Mouse (Mus musculus): ENCODE data around the gene Slk.
"Not testable (repeated sequence)": the region's sequence is repeated elsewhere in the genome, so short reads cannot be mapped to it uniquely, and the experiment has no call there.

The Slk gene

DNA sequence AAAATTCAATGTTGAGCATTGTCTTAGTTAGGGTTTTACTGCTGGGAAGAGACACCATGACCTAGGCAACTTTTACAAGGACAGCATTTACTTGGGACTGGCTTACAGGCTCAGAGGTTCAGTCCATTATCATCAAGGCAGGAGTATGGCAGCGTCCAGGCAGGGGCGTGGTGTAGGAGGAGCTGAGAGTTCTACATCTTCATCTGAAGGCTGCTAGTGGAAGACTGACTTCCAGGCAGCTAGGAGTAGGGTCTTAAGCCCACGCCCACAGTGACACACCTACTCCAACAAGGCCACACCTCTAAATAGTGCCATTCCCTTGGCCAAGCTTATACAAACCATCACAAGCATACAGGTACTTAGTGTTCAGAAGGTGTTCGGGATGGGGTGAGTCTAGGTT is 7.5 kb upstream of the Slk start:
- DNase-seq = not testable (repeated sequence)

DNA sequence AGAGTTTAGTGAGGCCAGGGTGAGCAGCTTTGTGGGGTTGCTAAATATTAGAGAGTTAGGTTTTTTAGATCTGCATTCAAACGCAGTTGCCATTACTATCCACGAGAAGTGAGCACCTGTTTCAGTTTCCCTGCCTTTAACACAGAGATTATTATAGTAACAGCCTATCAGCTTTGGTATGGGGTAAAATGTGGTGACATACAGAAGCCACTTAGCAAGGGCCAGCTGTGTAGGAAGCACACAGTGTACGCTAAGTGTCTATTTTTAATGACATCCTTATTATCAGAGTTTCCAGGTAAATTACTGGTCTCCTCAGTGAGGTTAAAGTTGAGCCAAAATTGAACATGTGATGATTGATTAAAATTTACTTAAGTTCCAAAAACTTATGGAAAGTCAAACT is 5.8 kb upstream of the Slk start:
- no peak for DNase-seq

GRCm38 (mm10) chr19:47578581-47579224 is 775 bp upstream of the Slk start:
- peak in 1 of 2 experiments; percentile 24 for DNase-seq

DNA sequence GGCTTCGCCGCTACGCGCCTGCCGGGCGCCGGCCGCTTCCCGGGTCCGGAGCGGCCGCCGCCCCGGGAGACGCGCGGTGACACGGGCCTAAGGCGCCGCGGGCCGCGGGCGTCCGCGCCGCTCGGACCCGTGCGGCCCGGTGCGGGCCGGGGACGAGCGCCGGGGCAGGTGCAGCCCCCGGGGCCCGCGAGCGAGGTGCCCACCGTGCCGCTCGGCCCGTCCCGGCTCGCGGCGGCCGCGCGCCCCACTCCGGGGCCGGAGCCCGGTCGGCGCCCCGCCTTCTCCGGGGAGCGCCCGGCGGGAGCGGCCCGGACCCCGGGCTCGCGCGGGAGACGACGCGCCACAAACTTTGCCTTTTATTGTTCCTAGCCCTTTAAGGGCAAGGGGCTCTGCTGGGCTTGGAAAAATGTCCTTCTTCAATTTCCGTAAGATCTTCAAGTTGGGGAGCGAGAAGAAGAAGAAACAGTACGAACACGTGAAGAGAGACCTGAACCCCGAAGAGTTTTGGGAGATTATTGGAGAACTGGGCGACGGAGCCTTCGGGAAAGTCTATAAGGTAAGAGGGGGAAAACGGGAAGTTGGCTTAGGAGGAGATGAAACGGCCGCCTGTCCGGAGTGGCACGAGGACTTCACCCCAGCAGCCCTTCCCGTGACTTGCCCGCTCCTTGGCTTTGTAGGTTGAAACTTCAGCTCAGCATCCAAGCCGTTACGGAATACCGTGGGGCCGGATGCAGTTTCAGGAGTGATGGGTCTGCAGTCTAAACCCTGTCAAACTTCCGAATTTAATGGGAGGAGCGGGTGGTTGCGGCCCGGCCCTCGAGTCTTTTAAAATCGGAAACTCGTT is 532 bp downstream of the Slk start:
- DNase-seq = peak; percentile 49 to 62

- DNase-seq = no peak
Measured at GRCm38 (mm10) chr19:47585772-47586171, 6.3 kb downstream of the Slk start.

DNA sequence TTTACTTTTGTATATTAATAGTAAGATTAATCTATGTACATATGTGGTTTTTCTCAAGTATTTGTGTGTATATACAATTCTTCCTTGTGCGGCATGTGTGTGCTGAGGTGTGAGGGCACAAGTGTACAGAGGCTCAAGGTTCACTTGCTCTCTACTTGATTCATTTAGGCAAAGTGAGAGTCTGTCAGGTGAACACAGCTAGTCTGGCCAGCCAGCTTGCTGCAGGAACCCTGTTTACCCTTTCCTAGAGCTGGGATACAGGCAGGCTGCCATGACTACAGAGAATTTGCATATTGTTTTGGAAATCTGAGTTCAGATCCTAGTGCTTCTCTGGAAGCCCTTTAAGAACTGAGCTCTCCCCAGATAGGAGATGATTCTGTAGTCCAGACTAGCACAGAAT is 7.5 kb downstream of the Slk start:
- DNase-seq = no peak

GRCm38 (mm10) chr19:47608513-47608912 is 29.0 kb downstream of the Slk start:
- no peak for DNase-seq

GRCm38 (mm10) chr19:47613442-47613841 is 34.0 kb downstream of the Slk start:
- no peak for DNase-seq

- no peak for DNase-seq
Measured at GRCm38 (mm10) chr19:47621478-47621877, 42.0 kb downstream of the Slk start.

- no peak for DNase-seq
Measured at GRCm38 (mm10) chr19:47624940-47625711, 45.6 kb downstream of the Slk start.

- DNase-seq = no peak
Measured at GRCm38 (mm10) chr19:47627450-47627849, 48.0 kb downstream of the Slk start.

- no peak for DNase-seq
Measured at GRCm38 (mm10) chr19:47629068-47629467, 49.6 kb downstream of the Slk start.

DNA sequence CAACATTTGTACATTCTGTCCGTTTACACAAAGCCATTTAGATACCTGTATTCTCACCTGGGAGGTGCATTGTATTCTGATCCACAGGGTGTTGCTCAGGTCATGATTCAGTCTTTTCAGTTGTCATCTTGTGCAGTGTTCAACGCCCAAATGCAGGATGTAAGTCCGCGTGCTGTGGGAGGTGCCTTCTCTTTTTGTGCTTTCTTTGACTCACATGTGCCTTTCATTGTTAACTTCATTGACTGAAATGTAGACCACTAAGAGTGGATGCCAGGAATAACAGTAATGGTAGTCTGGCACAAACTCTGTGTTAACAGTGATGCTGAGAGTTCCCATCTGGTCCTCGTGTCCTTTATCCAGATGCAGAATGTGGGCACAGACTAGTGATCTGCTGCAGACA is 50.9 kb downstream of the Slk start:
- DNase-seq = no peak

GRCm38 (mm10) chr19:47631799-47632198 is 52.3 kb downstream of the Slk start:
- no peak for DNase-seq

GRCm38 (mm10) chr19:47635380-47635779 is 55.9 kb downstream of the Slk start:
- DNase-seq = no peak

DNA sequence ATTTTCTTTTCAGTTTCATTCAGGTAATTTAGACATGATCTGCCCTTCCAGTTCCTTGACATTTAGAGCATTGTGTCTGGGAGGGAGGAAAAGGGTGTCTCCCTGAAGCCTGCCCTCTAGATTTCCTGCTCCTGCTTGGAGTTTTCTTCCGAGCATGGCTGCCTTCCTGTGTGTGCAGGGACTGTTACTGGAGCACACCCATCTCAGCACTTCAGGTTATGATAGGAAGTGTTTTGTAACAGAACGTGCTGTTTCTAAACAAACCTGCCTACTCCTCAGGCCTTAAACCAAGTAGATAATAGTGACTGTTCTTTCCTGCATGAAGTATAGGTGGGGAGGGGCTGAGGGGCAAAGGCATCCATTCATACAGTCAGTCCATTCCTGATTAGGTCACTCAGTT is 64.4 kb downstream of the Slk start:
- no peak for DNase-seq

GRCm38 (mm10) chr19:47645583-47645982 is 66.1 kb downstream of the Slk start:
- DNase-seq = peak in 1 of 2 experiments; percentile 21

DNA sequence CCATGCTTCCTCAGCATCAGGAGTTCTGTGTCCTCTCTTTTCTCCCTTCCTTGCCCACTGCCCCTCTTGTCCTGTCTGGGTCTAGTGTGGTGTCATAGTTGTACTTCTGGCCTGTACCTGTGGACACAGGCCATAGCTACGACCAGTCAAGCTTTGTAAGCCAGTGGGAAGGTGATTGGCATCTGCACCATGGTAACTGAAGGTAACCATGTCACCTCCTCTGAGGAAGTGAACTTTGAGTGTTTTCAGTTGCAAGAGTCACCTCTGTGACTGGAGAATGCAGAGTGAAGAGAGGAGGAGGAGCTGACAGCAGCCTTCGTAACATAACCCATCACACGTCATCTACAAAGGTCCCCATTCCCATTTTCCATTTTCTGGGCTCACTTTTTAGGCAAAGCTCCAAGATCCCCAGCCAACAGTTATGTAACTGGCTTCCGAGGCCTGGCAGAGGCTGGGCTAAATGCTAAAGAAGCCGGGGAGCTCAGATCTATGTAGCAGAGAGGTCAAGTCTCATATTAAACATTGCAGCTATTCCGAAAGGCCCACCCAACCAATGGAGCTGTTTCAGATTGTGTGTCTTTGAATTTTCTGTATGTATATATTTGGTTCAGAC is 67.1 kb downstream of the Slk start:
- DNase-seq = peak in 1 of 2 experiments; percentile 17

- DNase-seq = peak in 1 of 2 experiments; percentile 19
Measured at GRCm38 (mm10) chr19:47649071-47649470, 69.6 kb downstream of the Slk start.

DNA sequence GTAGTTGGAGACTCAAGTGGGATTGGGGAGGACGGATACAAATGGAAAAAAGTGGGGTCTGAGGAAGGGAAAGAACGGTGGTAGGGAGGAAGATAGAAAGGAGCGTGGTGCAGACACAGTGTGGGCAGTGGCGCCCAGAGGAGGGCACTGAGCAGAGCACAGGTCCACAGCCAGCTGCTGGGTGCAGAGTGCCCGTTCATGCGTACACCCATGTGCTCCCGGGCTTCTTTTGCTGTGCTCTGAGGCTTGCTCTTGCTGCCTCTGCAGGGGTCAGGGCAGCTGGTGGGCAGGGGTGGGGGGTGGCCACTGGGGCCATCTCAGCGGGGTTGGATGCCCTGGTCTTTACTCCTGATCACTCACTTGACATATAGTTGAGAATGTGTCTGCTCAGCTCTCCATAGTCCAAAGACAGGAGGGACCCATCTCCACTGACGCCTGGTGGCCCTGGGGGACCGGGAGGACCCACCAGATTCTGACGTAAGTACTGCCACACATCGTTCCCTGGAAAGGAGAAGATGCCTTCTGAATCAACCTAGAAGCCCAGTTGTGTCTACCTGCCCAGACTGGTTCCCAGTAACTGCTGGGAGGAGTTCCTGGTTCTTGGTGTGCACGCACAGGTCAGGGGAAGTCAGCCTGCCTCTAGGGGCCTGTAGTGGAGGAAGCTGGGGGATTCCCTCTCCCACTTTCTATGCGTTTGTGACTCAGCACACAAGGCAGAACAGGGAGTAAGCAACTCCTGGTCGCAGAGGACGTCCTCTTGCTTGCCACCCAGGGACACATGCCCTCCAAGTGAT is 71.1 kb downstream of the Slk start:
- peak in 1 of 2 experiments; percentile 15 for DNase-seq

- DNase-seq = peak in 1 of 2 experiments; percentile 15
Measured at GRCm38 (mm10) chr19:47651160-47651480, 71.6 kb downstream of the Slk start.

- DNase-seq = peak in 1 of 2 experiments; percentile 21
Measured at GRCm38 (mm10) chr19:47652255-47652654, 72.8 kb downstream of the Slk start.

Measured in lung, postnatal 4 days (tissue).